Mouse (Mus musculus) cerebellum, adult 2 months (tissue): ENCODE data around the gene Nlgn2.

Source experiments
- CTCF ChIP-seq: fragments of 200-500 bp; IDR thresholded peaks from 2 replicates; pipeline ENCODE4 v1.5.1; 2011; ENCODE audit warnings: low read depth, mild to moderate bottlenecking, control low read depth, low read length, moderate library complexity, borderline replicate concordance; ENCODE audit not compliant: insufficient read depth
- POLR2A ChIP-seq: fragments of 200-500 bp; IDR thresholded peaks from 2 replicates; pipeline ENCODE4 v1.6.1; 2011; ENCODE audit warnings: low read length, control low read depth, borderline replicate concordance; ENCODE audit not compliant: insufficient read depth

DNA sequence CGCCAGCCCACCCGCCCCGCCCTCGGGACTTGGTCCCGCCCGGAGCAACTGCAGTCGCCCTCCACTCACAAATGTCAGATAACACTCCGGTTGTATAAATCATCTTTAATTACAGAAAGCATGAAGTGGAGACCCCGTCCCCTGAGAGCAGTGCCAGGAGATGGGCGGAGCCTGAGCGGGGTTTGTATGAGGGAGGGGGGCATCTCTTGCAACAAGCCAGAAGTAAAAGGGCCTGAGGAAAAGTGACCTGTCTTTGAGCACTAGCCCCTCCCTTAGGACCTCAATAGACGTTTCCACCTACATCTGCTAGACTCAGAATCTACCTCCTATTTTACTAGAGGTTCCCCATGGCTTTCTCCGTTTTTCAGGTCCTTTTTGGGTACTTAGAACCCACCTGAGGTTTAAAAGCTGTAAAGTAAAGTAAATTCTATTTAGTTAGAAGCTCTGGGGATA lies 41.6 kb downstream of the Nlgn2 start:
- no peak for TF ChIP-seq POLR2A
- no peak for TF ChIP-seq CTCF
